ENCODE assay signal across 23 mouse cellular contexts in genomic region chr6:143841109-143841638, GRCm38 (mm10).
A peak's percentile ranks its signal among the peaks of the same experiment; 100 is the strongest.
DNase-seq lines count a peak whose midpoint lies in the region; ATAC-seq and TF ChIP-seq lines count a peak whose summit lies in the region.
"Had no signal": no experiment of that assay in that cellular context is flagged by ENCODE, and none has a peak within 500 bp of the region (broad histone marks: within the 10 kb centered on the region; RNA-seq: fewer than 3 reads in every experiment).

No protein-coding gene starts in this region.

- TF ChIP-seq EP300 in lung, postnatal 0 days (IDR thresholded peaks at IDR 0.05), result no peak

- H3K9me3 ChIP-seq in lung, postnatal 0 days (ENCODE audit: low read length), result no peaks in the 10 kb centered on the region
- H3K9me3 ChIP-seq: embryonic facial prominence, embryonic 15.5 days; forebrain, embryonic 10.5 days; heart, embryonic 10.5 days had no signal

- TF ChIP-seq POLR2A in lung, adult 2 months (IDR thresholded peaks at IDR 0.05; ENCODE audit: borderline replicate concordance, extremely low read depth, low read depth, low read length), result no peak

- DNase-seq in heart, adult 11 months, result peak; percentile 70
- no peak for DNase-seq in heart, postnatal 25 days (ENCODE audit: low spot score)
- peak; percentile 23 to 54 for DNase-seq in layer of hippocampus, adult 18-20 months (ENCODE audit: low spot score in 2 of 2)
- DNase-seq in layer of hippocampus, adult 9-10 months (ENCODE audit: low spot score), result no peak
- peak; percentile 23 for DNase-seq in lung, postnatal 0 days (ENCODE audit: low spot score)
- DNase-seq in lung, adult 2 months, result no peak
- DNase-seq in testis, postnatal 14 days (ENCODE audit: low spot score), result no peak
- DNase-seq: adrenal gland, adult 8-10 months; adrenal gland, postnatal 36 days; cerebellum, adult 11 months; cerebellum, adult 8-10 months; cerebellum, postnatal 14 days; embryo, embryonic 11 days; gastrocnemius, adult 2 months; gastrocnemius, postnatal 25 days had no signal

- intact Hi-C loops in heart, postnatal 25 days (cut with DNase I), result no loop called here

- no peak overlapping the region for H3K9ac ChIP-seq in lung, postnatal 0 days (replicated peaks; ENCODE audit: low read depth)
- H3K9ac ChIP-seq: embryonic facial prominence, embryonic 15.5 days had no signal

- no peak for TF ChIP-seq CTCF in lung, postnatal 0 days (IDR thresholded peaks at IDR 0.05)
- no peak for TF ChIP-seq CTCF in lung, adult 2 months (IDR thresholded peaks at IDR 0.05; ENCODE audit: insufficient read depth, low read length)

- no peak overlapping the region for H3K27ac ChIP-seq in lung, postnatal 0 days (ENCODE audit: low read length)
- H3K27ac ChIP-seq: embryonic facial prominence, embryonic 15.5 days; forebrain, embryonic 10.5 days; gastrocnemius, adult 2 months; heart, embryonic 10.5 days had no signal

- H3K36me3 ChIP-seq in lung, postnatal 0 days (ENCODE audit: insufficient read depth, low read length), result no peaks in the 10 kb centered on the region
- H3K36me3 ChIP-seq: embryonic facial prominence, embryonic 15.5 days; heart, embryonic 10.5 days had no signal

- no peak overlapping the region for H3K4me3 ChIP-seq in lung, postnatal 0 days (ENCODE audit: low read depth, low read length)
- H3K4me3 ChIP-seq in lung, adult 2 months (replicated peaks; ENCODE audit: extremely low read depth, low read depth, low read length), result no peak overlapping the region
- H3K4me3 ChIP-seq: embryonic facial prominence, embryonic 15.5 days; erythroblast, embryonic 14.5 days; forebrain, embryonic 10.5 days; gastrocnemius, adult 2 months; heart, embryonic 10.5 days had no signal

- 71% methylated on average over 15 of the region's 15 CpGs for WGBS in lung, postnatal 0 days
- 76% methylated on average over 15 of the region's 15 CpGs for WGBS in lung, adult 2 months

- H3K4me2 ChIP-seq in lung, postnatal 0 days (replicated peaks; ENCODE audit: low read depth, low read length), result no peak overlapping the region
- H3K4me2 ChIP-seq: embryonic facial prominence, embryonic 15.5 days had no signal

- ATAC-seq in lung, postnatal 0 days, result no peak
- ATAC-seq: forebrain, embryonic 14.5 days; hindbrain, embryonic 16.5 days; inflammation-experienced regulatory T-cells, adult 6 months had no signal

- no peaks in the 10 kb centered on the region for H3K4me1 ChIP-seq in lung, postnatal 0 days (ENCODE audit: insufficient read depth, low read depth, low read length)
- no peaks in the 10 kb centered on the region for H3K4me1 ChIP-seq in lung, adult 2 months (ENCODE audit: control insufficient read depth, insufficient read depth, low read length)
- H3K4me1 ChIP-seq: embryonic facial prominence, embryonic 15.5 days; forebrain, embryonic 10.5 days had no signal

- H3K27me3 ChIP-seq in lung, postnatal 0 days (replicated peaks; ENCODE audit: insufficient read depth, low read length), result no peaks in the 10 kb centered on the region
- H3K27me3 ChIP-seq: CH12.LX had no signal

Comparison
In these comparisons a context has a peak if more than half of its experiments do, and no peak if none do; other contexts are left out.
1. DNase-seq: peak in heart, adult 11 months (single experiment), layer of hippocampus, adult 18-20 months (2 of 2) and lung, postnatal 0 days (single experiment); none in heart, postnatal 25 days (single experiment), layer of hippocampus, adult 9-10 months (single experiment), lung, adult 2 months (single experiment) and testis, postnatal 14 days (single experiment).